Mouse (Mus musculus) embryo, embryonic 11.5 days (tissue): ENCODE measurements around the gene Clic1.
A peak's percentile ranks its signal among the peaks of the same experiment; 100 is the strongest.

Experiments used
- DNase-seq: peaks from one replicate; pipeline ENCODE4 v3.0.0-alpha.2; 2012; ENCODE audit warnings: low read depth, low spot score

Clic1 gene

GRCm38 (mm10) chr17:35064951-35065947 lies 15.5 kb downstream of the Clic1 start, which contains the start of gene Ly6g6c:
TSS of gene Ly6g6c (plus strand) at chr17:35065388.
- DNase-seq = no peak

GRCm38 (mm10) chr17:35066084-35066483 lies 16.3 kb downstream of the Clic1 start, which contains the start of gene Mpig6b:
TSS of gene Mpig6b (minus strand) at chr17:35066184.
- no peak for DNase-seq

- DNase-seq = no peak
Measured at GRCm38 (mm10) chr17:35068213-35068914, 18.6 kb downstream of the Clic1 start.

DNA sequence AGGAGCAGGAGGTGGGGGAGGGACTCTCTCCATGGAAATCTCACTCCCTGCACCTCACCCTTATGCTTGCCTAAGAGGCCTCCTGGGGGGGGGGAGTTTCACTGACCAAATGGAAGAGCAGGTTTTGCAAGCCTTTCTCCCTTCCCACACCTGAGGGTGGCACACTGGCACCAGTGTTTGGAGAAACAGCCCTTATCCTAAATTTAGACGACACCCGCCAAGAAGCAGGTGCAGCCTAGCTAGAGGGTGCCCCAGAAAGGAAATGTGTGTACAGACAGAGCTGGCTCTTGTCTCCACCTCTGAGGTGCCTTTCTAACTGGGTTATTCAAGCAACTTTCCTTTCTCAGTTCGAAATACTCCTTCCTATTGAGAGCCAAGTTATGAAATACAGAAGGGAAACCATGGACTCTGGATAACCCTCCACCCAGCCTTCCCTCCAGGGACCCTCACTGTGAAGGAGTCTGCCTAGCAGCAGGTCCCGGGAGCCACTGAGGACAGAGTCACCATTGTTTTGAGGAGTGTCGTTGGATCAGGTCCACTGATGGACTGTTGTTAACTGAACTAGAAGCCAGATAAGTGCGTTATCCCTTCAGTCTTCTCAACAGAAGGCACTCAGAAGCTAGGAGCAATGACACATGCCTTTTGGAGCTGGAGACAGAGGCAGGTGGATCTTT lies 20.9 kb downstream of the Clic1 start:
- DNase-seq = no peak

DNA sequence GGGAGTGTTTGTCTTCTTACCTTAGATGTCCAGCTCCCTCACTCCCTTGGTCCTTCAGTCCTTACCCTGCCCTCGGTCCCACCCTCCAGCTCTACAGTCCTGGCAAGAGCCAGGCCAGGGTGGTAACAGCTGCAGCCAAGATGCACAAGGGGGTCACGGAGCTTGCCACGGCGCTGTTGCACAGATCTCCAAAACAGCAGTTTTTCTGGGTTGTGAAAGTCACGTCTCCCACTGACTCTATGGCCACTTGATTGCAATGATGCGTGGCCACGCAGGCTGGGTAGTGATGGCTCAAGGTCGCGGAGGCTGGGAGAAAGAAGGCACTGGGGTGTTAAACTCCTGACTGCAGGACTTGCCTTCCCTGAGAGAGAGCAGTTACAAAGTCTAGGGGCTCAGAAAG lies 21.7 kb downstream of the Clic1 start:
- DNase-seq = no peak

- no peak for DNase-seq
Measured at GRCm38 (mm10) chr17:35074097-35074496, 24.3 kb downstream of the Clic1 start.

- DNase-seq = no peak
Measured at GRCm38 (mm10) chr17:35076507-35077176, 26.9 kb downstream of the Clic1 start, which contains the start of gene Ly6g6e. TSS of gene Ly6g6e (plus strand) at chr17:35076902.

DNA sequence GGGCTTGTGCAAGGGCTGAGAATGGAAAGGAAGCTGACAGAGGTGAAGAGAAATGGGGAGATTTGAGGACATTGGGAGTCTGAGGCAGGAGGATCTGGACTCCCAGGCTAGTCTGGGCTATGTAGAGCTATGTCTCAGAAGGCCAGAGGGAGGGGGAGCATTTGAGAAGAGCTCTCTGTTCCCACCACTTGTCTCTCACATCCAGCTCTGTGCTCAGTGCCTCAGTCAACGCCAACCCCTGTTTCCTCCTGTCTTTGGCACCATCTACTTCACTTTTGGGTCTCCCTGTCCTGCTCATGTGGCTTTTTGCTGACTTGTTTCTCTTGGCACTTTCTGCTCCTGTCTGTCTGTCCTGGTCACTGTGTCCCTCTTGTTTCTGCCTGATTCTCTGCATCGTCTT lies 27.5 kb downstream of the Clic1 start:
- no peak for DNase-seq

DNA sequence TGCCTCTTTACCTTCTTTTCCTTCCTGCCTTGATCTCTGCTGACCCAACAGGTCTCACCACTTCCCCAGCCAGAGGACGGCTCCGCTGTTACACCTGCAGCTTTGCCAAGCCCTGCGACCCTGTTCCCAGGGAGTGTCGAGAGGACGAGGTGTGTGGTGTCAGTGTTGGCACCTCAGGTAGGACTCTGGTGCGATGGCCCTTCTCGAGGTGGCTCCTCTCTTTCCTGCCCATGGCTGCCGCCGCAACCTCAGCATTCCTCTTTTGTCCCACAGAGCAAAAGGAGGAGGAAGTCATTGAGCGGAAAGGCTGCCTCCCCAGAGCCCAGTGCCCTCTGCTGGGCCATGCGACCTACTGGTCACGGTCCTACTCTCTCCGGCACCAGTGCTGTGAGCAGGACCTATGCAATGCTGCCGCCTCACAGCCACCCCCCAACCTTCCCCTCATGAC lies 28.0 kb downstream of the Clic1 start, which contains the start of gene Ly6g6d:
TSS of gene Ly6g6d (minus strand) at position 280 of the 448 bp plus-strand sequence.
- DNase-seq = no peak

DNA sequence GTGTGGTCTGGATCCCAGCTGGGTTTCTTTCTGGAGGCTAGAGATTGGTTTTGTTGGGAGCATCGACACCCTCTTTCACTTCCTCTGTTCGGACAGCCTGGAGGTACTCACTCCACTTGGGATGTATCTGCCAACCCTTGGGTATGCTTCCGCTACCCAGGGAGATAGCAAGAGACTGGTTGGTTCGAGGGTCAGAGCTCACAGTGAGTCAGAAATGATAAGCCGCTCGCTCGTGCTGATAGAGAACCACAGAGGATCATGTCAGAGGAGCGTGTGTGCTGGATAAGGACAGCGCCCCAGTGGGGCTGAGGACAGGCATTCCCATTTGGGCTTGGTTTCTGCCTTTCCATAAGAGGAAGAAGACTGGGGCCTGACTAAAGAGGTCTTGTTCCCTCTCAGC lies 30.0 kb downstream of the Clic1 start:
- no peak for DNase-seq

GRCm38 (mm10) chr17:35080248-35080647 lies 30.5 kb downstream of the Clic1 start:
- DNase-seq = no peak

- no peak for DNase-seq
Measured at GRCm38 (mm10) chr17:35080710-35081109, 30.9 kb downstream of the Clic1 start.

GRCm38 (mm10) chr17:35082841-35083576 lies 33.2 kb downstream of the Clic1 start:
- no peak for DNase-seq

DNA sequence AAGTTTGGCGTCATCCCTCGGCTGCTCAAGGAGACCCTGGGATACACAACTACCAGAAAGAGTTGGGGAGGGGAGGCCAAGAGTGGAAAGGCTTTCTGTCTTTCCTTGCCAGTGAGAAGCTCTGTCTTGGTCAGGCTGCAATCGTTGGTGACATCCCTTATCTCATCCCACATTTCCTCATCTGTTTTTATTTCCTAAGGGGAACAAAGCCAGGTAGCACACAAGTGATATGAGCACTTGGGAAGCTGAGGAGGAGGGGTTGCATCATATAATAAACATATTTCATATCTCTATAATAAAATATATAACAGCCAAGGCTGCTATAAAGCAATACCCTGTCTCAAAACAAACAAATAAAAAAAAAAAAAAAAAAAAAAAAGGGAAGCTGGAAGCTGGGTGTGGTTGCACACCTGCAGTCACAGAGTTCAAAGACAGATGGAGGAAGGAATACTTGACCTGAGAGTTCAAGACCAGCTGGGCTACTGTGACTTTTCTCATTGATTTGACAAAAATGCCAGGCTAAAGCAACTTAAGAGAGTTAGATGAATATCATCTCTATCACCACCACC lies 34.2 kb downstream of the Clic1 start:
- DNase-seq = no peak

GRCm38 (mm10) chr17:35085208-35085865 lies 35.6 kb downstream of the Clic1 start, which contains the start of gene Ly6g6f:
TSS of gene Ly6g6f (minus strand) at chr17:35085610.
- DNase-seq = no peak

DNA sequence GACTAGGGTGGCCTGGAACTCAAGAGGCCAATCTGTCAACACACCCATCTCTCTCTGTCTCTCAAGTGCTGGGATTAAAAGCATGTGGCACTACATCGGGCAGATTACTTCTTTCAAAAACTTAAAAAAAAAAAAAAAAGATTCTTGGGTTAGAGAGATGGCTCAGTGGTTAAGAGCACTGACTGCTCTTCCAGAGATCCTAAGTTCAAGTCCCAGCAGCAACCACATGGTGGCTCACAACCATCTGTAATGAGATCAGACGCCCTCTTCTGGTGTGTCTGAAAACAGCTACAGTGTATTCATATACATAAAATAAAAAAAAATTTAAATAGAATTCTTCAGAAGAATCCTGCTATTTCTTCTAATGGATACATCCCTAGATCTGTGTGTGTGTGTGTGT lies 38.4 kb downstream of the Clic1 start:
- DNase-seq = no peak

DNA sequence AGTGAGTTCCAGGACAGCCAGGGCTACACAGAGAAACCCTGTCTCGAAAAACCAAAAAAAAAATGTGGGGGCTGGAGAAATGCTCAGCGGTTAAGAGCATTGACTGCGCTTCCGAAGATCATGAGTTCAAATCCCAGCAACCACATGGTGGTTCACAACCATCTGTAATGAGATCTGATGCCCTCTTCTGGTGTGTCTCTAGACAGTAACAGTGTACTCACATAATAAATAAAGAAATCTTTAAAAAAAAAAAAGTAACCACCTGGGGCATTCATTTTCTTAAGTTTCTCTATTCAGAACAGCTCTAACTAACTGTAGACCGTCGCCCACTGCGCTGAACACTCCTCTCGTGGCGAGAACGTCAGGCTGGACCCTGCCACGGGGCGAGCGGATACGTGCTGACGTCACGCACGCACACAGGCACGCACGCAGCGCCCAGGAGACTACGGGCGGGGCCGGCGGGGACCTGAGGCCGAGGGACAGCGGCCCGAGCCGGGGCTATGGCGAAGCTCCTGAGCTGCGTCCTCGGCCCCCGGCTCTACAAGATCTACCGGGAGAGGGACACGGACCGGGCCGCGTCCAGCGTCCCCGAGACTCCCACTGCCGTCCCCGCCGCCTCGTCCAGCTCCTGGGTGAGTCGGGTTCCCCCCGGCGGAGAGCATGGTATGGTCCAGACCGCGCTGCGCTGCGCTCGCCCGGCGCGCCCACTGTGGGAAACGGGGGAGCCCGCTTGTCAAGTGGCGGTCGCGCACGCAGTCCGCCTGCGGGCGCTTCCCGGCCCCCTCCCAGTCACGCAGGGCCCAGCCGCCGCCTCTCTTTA lies 39.3 kb downstream of the Clic1 start, which contains the start of gene Abhd16a:
TSS of gene Abhd16a (plus strand) at position 439 of the 820 bp plus-strand sequence.
- DNase-seq = peak; percentile 88

DNA sequence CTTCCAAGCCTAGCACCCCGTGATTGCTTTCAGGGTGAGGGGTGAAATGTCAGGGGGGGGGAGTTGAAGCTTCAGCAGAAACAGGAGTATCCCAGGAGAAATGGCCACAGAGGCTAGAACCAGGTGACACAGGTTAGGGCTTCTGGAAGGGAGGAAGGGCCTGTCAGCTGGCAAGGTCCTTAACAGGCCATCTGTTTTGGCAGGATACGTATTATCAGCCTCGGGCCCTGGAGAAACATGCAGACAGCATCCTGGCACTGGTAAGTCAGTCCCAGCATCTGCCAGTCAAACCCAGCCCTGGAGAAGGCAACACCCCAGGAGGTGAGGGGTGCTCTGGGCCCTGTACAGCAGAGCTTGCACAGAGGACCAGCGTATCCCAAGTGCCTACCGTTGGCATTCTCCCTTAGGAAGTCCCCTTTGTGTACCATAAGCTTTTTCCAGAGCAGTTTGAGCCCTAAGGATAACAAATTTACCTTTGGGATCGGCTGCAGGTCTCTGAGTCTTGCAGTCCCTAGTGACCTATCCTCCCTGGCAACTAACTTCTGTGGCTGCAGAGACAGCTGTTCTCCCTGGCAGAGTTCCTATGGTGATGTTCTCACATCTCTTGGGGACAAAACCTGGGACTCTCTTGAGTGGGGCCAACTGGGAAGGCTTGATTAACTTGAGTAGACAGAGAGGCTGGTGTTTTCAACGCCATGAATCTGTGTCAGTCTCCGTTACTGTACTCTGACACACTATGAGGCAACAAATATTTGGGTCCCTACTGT lies 40.6 kb downstream of the Clic1 start:
- DNase-seq = no peak
